ENCODE assay signal across 8 mouse cellular contexts in the genomic region with DNA sequence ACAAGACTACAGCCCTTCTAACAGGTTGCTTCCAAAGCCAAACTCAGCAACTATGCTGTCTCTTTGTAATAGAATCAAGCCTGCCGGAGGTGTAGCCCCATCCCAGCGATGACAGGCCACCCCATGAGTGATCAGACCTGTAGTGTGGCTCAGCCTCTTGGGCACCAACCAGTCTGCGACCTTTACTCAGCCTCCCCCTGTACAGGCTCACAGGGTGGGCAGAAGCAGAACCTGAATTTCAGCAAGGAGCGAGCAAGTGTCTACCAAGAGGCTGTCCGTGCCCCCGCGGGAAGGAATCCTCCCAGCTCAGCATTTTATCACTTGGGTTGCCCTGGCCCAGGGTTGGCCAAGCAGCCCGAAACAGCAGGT.
DNase-seq lines count a peak whose midpoint lies in the region; ATAC-seq and TF ChIP-seq lines count a peak whose summit lies in the region.

No protein-coding gene starts in this region.

- peak overlapping the region; percentile 79 for H3K4me2 ChIP-seq in heart, embryonic 11.5 days
- H3K4me2 ChIP-seq in liver, embryonic 14.5 days (ENCODE audit: low read depth), result peak overlapping the region; percentile 100

- H3K4me1 ChIP-seq in heart, embryonic 11.5 days (ENCODE audit: control insufficient read depth, insufficient read depth, low read length), result peaks cover 9% of the 10 kb centered on the region; the same call in 1 of the 2 replicates
- H3K4me1 ChIP-seq in ES-Bruce4 (ENCODE audit: control insufficient read depth, insufficient read depth, low read length), result no peaks in the 10 kb centered on the region
- H3K4me1 ChIP-seq in liver, embryonic 14.5 days (replicated peaks; ENCODE audit: control insufficient read depth in 2 of 2, insufficient read depth in 2 of 2, low read length in 1 of 2), result peaks cover 13 to 17% of the 10 kb centered on the region in 2 experiments

- no peaks in the 10 kb centered on the region for H3K9me3 ChIP-seq in heart, embryonic 11.5 days (replicated peaks; ENCODE audit: control insufficient read depth, low read length)
- peaks cover 1% of the 10 kb centered on the region; the same call in 1 of the 2 replicates for H3K9me3 ChIP-seq in ES-Bruce4 (replicated peaks; ENCODE audit: control insufficient read depth, insufficient read depth, low read length, poor library complexity, severe bottlenecking)
- no peaks in the 10 kb centered on the region for H3K9me3 ChIP-seq in liver, embryonic 14.5 days (ENCODE audit: control insufficient read depth, low read length)

- no peak for TF ChIP-seq EP300 in ES-Bruce4 (IDR thresholded peaks at IDR 0.05; ENCODE audit: insufficient read depth, low read depth, low read length)
- no peak for TF ChIP-seq EP300 in liver, embryonic 14.5 days (IDR thresholded peaks at IDR 0.05; ENCODE audit: low read depth)

- H3K27ac ChIP-seq in heart, embryonic 11.5 days (ENCODE audit: low read depth, low read length), result 0 out of 2 replicates have a peak overlapping the region, but pooled peaks have one; percentile 1
- no peak overlapping the region for H3K27ac ChIP-seq in ES-Bruce4 (ENCODE audit: insufficient read depth, low read length)
- peak overlapping the region; percentile 56 for H3K27ac ChIP-seq in liver, embryonic 14.5 days

- TF ChIP-seq CTCF in ES-Bruce4 (IDR thresholded peaks at IDR 0.05; ENCODE audit: low read depth, low read length), result no peak
- no peak for TF ChIP-seq CTCF in liver, embryonic 14.5 days (IDR thresholded peaks at IDR 0.05; ENCODE audit: low read depth)

- TF ChIP-seq POLR2A in ES-Bruce4 (IDR thresholded peaks at IDR 0.05; ENCODE audit: insufficient read depth, low read length), result no peak

- DNase-seq in heart, adult 11 months, result no peak
- DNase-seq in liver, embryonic 14.5 days (ENCODE audit: low read depth in 3 of 3, low spot score in 3 of 3), result no peak
- no peak for DNase-seq in cerebellum, adult 11 months
- no peak for DNase-seq in thymus, postnatal 10 days (ENCODE audit: low spot score in 2 of 2)
- no peak for DNase-seq in cerebellum, adult 9-10 months

- peak overlapping the region; percentile 61; the same call in 1 of the 2 replicates for H3K9ac ChIP-seq in heart, embryonic 11.5 days (ENCODE audit: low read depth, low read length)
- peak overlapping the region; percentile 2; the same call in 1 of the 2 replicates for H3K9ac ChIP-seq in ES-Bruce4 (ENCODE audit: low read depth, poor library complexity, severe bottlenecking)
- peak overlapping the region; percentile 80 for H3K9ac ChIP-seq in liver, embryonic 14.5 days (replicated peaks)

- peak overlapping the region; percentile 43 for H3K4me3 ChIP-seq in heart, embryonic 11.5 days (ENCODE audit: low read depth, low read length)
- peak overlapping the region; percentile 77 for H3K4me3 ChIP-seq in ES-Bruce4 (ENCODE audit: low read depth, low read length)
- peak overlapping the region; percentile 58 to 70 for H3K4me3 ChIP-seq in liver, embryonic 14.5 days (ENCODE audit: insufficient read depth in 1 of 2, low read depth in 2 of 2, low read length in 2 of 2)

- H3K27me3 ChIP-seq in heart, embryonic 11.5 days (ENCODE audit: control insufficient read depth, insufficient read depth, low read length), result peaks cover 8% of the 10 kb centered on the region
- 0 out of 2 replicates have a peak, but pooled peaks cover 2% of the 10 kb centered on the region for H3K27me3 ChIP-seq in ES-Bruce4 (ENCODE audit: control insufficient read depth, insufficient read depth, low read length, poor library complexity, severe bottlenecking)
- H3K27me3 ChIP-seq in liver, embryonic 14.5 days (ENCODE audit: control insufficient read depth, insufficient read depth, low read length), result no peaks in the 10 kb centered on the region

- 32% methylated on average over 8 of the region's 8 CpGs for WGBS in heart, embryonic 11.5 days (ENCODE audit: insufficient replicate concordance)
- 32% methylated on average over 8 of the region's 8 CpGs for WGBS in liver, embryonic 14.5 days (ENCODE audit: insufficient replicate concordance)

- H3K36me3 ChIP-seq in heart, embryonic 11.5 days (ENCODE audit: control insufficient read depth, insufficient read depth, low read length), result no peaks in the 10 kb centered on the region
- no peaks in the 10 kb centered on the region for H3K36me3 ChIP-seq in ES-Bruce4 (ENCODE audit: control insufficient read depth, insufficient read depth, low read length, poor library complexity, severe bottlenecking)
- H3K36me3 ChIP-seq in liver, embryonic 14.5 days (replicated peaks; ENCODE audit: control insufficient read depth, insufficient read depth, low read depth), result no peaks in the 10 kb centered on the region

- ATAC-seq in heart, embryonic 11.5 days (replicated peaks; ENCODE audit: insufficient number of reproducible peaks, low FRiP score, low TSS enrichment), result no peak
- ATAC-seq in granulocyte monocyte progenitor cell, adult 5-6 weeks (replicated peaks; ENCODE audit: poor library complexity, severe bottlenecking), result peak; percentile 5; the same call in 1 of the 2 replicates
- ATAC-seq in liver, embryonic 14.5 days (ENCODE audit: insufficient read depth), result no peak

Comparison
In these comparisons a context has a peak if more than half of its experiments do, and no peak if none do; other contexts are left out.
1. H3K9ac ChIP-seq: peak in every context shown above with its lines; median percentile 80 in liver, embryonic 14.5 days; 61 in heart, embryonic 11.5 days; 2 in ES-Bruce4.